Comparison of ENCODE assay signal across 33 mouse cellular contexts in the genomic region with DNA sequence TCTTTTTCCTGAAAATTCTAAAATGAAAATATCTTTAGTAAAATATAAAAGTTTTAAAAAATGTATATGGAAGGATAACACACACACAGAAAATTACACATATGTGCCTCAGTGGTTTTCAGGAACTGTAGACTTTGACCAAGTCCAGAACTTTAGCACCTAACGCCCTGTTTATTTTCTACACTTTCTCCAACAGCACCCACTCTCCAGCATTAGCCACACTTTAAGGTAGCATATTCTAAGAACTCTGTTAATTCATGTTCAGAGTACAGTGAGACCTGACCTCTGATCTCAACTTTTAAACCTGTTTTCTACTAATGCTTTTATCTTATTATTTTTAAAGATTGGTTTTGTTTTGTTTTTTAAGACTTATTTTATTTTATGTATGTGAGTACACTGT. TPM values are rescaled to one million over a fixed set of nuclear protein-coding genes. Genes with fewer than 3 reads are reported as not detected.
"Had no signal": no experiment of that assay in that cellular context is flagged by ENCODE, and none has a peak within 500 bp of the region (broad histone marks: within the 10 kb centered on the region; RNA-seq: fewer than 3 reads in every experiment).

No protein-coding gene starts in this region.

- H3K4me1 ChIP-seq: heart, embryonic 10.5 days; heart, embryonic 12.5 days; heart, embryonic 13.5 days; heart, embryonic 15.5 days; hindbrain, embryonic 10.5 days; hindbrain, embryonic 12.5 days; hindbrain, embryonic 13.5 days; hindbrain, embryonic 15.5 days; kidney, embryonic 15.5 days had no signal

- ATAC-seq: hindbrain, embryonic 16.5 days; hindbrain, postnatal 0 days; inflammation-experienced regulatory T-cells, adult 6 months; intestine, embryonic 16.5 days had no signal

- H3K9me3 ChIP-seq: heart, embryonic 10.5 days; heart, embryonic 12.5 days; heart, embryonic 13.5 days; heart, embryonic 15.5 days; hindbrain, embryonic 10.5 days; hindbrain, embryonic 12.5 days; hindbrain, embryonic 13.5 days; hindbrain, embryonic 15.5 days; kidney, embryonic 15.5 days had no signal

- H3K27ac ChIP-seq: heart, adult 2 months; heart, embryonic 10.5 days; heart, embryonic 13.5 days; heart, embryonic 15.5 days; hindbrain, embryonic 10.5 days; hindbrain, embryonic 12.5 days; hindbrain, embryonic 13.5 days; hindbrain, embryonic 14.5 days; hindbrain, embryonic 15.5 days; hindbrain, postnatal 0 days; kidney, embryonic 15.5 days; kidney, postnatal 0 days; layer of hippocampus, adult 2 months; left cerebral cortex, adult 2 months had no signal

- H3K27me3 ChIP-seq: heart, embryonic 12.5 days; heart, embryonic 13.5 days; heart, embryonic 15.5 days; hindbrain, embryonic 12.5 days; hindbrain, embryonic 13.5 days; hindbrain, embryonic 15.5 days; kidney, embryonic 15.5 days had no signal

- DNase-seq: heart, adult 2 months; heart, postnatal 10 days; heart, postnatal 14 days; heart, postnatal 36 days; kidney, adult 11 months; kidney, adult 8-10 months; kidney, adult 9 months; kidney, postnatal 10 days; kidney, postnatal 14 days; kidney, postnatal 25 days; kidney, postnatal 36 days; kidney, postnatal 4 days; layer of hippocampus, adult 9-11 months; layer of hippocampus, postnatal 36 days had no signal

- H3K4me3 ChIP-seq: heart, adult 2 months; heart, embryonic 10.5 days; heart, embryonic 12.5 days; heart, embryonic 13.5 days; heart, embryonic 15.5 days; hindbrain, embryonic 10.5 days; hindbrain, embryonic 12.5 days; hindbrain, embryonic 13.5 days; hindbrain, embryonic 15.5 days; kidney, embryonic 15.5 days; layer of hippocampus, adult 2 months; left cerebral cortex, adult 2 months had no signal

- H3K4me2 ChIP-seq: heart, embryonic 11.5 days; heart, embryonic 12.5 days; heart, embryonic 13.5 days; heart, embryonic 15.5 days; hindbrain, embryonic 12.5 days; hindbrain, embryonic 13.5 days; hindbrain, embryonic 14.5 days; hindbrain, embryonic 15.5 days; kidney, embryonic 15.5 days had no signal

- H3K9ac ChIP-seq: heart, embryonic 12.5 days; heart, embryonic 13.5 days; heart, embryonic 15.5 days; hindbrain, embryonic 12.5 days; hindbrain, embryonic 13.5 days; hindbrain, embryonic 14.5 days; hindbrain, embryonic 15.5 days; kidney, embryonic 15.5 days had no signal

RNA-seq across cellular contexts. Expression of a gene that starts 35.0 kb away (rescaled TPM):
- total RNA-seq: hematopoietic stem cell, adult 5-6 weeks had no signal
